Comparison of ENCODE assay signal across 22 mouse cellular contexts in the genomic region with DNA sequence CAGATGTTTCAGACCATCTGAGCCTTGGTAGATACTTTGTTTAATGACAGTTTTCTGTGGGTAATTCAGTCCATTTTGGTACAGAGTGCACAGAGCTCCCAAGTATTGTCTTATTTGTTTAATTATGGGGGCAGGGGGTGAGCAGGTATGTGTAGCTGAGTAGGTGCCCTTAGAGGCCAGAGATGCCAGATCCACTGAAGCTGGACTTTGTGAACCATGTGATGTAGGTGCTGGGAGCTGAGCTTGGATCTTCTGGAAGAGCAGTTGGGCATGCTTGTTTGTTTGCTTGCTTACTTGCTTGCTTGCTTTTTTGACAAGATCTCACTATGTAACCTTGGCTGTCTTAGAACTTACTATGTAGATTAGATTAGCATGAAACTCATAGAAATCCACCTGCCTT. TPM values are rescaled to one million over a fixed set of nuclear protein-coding genes. Genes with fewer than 3 reads are reported as not detected.
DNase-seq lines count a peak whose midpoint lies in the region; ATAC-seq and TF ChIP-seq lines count a peak whose summit lies in the region.
"Had no signal": no experiment of that assay in that cellular context is flagged by ENCODE, and none has a peak within 500 bp of the region (broad histone marks: within the 10 kb centered on the region; RNA-seq: fewer than 3 reads in every experiment).

No protein-coding gene starts in this region.

- peaks cover 60% of the 10 kb centered on the region for H3K4me1 ChIP-seq in kidney, embryonic 16.5 days (ENCODE audit: insufficient read depth, low read length)
- peaks cover 12% of the 10 kb centered on the region for H3K4me1 ChIP-seq in stomach, embryonic 16.5 days (ENCODE audit: control insufficient read depth, insufficient read depth, low read length)
- no peaks in the 10 kb centered on the region for H3K4me1 ChIP-seq in stomach, postnatal 0 days (replicated peaks; ENCODE audit: control insufficient read depth, insufficient read depth)

- no peak overlapping the region for H3K9ac ChIP-seq in kidney, embryonic 16.5 days (replicated peaks; ENCODE audit: low read length)
- H3K9ac ChIP-seq in stomach, embryonic 16.5 days (ENCODE audit: low read length), result no peak overlapping the region
- H3K9ac ChIP-seq in stomach, postnatal 0 days (ENCODE audit: low read length), result no peak overlapping the region
- H3K9ac ChIP-seq: embryonic facial prominence, embryonic 12.5 days; embryonic facial prominence, embryonic 15.5 days; forebrain, postnatal 0 days; hindbrain, embryonic 12.5 days had no signal

- no peak overlapping the region for H3K4me3 ChIP-seq in kidney, embryonic 16.5 days (ENCODE audit: low read length)
- H3K4me3 ChIP-seq in stomach, embryonic 16.5 days (replicated peaks; ENCODE audit: low read length), result no peak overlapping the region
- no peak overlapping the region for H3K4me3 ChIP-seq in stomach, postnatal 0 days (ENCODE audit: low read depth, low read length)
- H3K4me3 ChIP-seq: embryonic facial prominence, embryonic 12.5 days; embryonic facial prominence, embryonic 15.5 days; gastrocnemius, adult 2 months; hindbrain, embryonic 12.5 days had no signal

- no peaks in the 10 kb centered on the region for H3K9me3 ChIP-seq in kidney, embryonic 16.5 days (ENCODE audit: low read length)
- 0 out of 2 replicates have a peak, but pooled peaks cover 3% of the 10 kb centered on the region for H3K9me3 ChIP-seq in stomach, embryonic 16.5 days (replicated peaks; ENCODE audit: control insufficient read depth, low read length)
- no peaks in the 10 kb centered on the region for H3K9me3 ChIP-seq in stomach, postnatal 0 days (ENCODE audit: control insufficient read depth, low read length)
- H3K9me3 ChIP-seq: embryonic facial prominence, embryonic 12.5 days; embryonic facial prominence, embryonic 15.5 days; hindbrain, embryonic 12.5 days had no signal

- H3K27me3 ChIP-seq in kidney, embryonic 16.5 days (ENCODE audit: insufficient read depth, low read length), result no peaks in the 10 kb centered on the region
- H3K27me3 ChIP-seq in stomach, embryonic 16.5 days (ENCODE audit: control insufficient read depth, insufficient read depth, low read length), result no peaks in the 10 kb centered on the region
- no peaks in the 10 kb centered on the region for H3K27me3 ChIP-seq in stomach, postnatal 0 days (ENCODE audit: control insufficient read depth, insufficient read depth, low read length)
- H3K27me3 ChIP-seq: embryonic facial prominence, embryonic 12.5 days; embryonic facial prominence, embryonic 15.5 days; hindbrain, embryonic 12.5 days; Patski had no signal

- no peak for TF ChIP-seq EP300 in stomach, postnatal 0 days (optimal IDR thresholded peaks at IDR 0.05)

- peak; percentile 62 for DNase-seq in kidney, adult 11 months
- no peak for DNase-seq in kidney, postnatal 4 days
- DNase-seq in kidney, adult 9 months, result no peak
- peak; percentile 48 to 64 for DNase-seq in kidney, postnatal 36 days
- no peak for DNase-seq in kidney, postnatal 25 days
- no peak for DNase-seq in stomach, postnatal 0 days (ENCODE audit: low spot score)
- DNase-seq: adrenal gland, postnatal 10 days; adrenal gland, postnatal 36 days; cerebellum, adult 18-20 months; cerebellum, adult 9-10 months; cerebellum, postnatal 25 days; gastrocnemius, adult 2 months; gastrocnemius, postnatal 14 days; heart, adult 11 months had no signal

- peaks cover 53% of the 10 kb centered on the region for H3K36me3 ChIP-seq in kidney, embryonic 16.5 days (ENCODE audit: insufficient read depth, low read length)
- peaks cover 31% of the 10 kb centered on the region for H3K36me3 ChIP-seq in stomach, embryonic 16.5 days (ENCODE audit: control insufficient read depth, insufficient read depth, low read length)
- H3K36me3 ChIP-seq in stomach, postnatal 0 days (ENCODE audit: control insufficient read depth, insufficient read depth, low read length), result peaks cover 26% of the 10 kb centered on the region

- TF ChIP-seq CTCF in stomach, postnatal 0 days (IDR thresholded peaks at IDR 0.05; ENCODE audit: low read depth), result no peak

- no peak overlapping the region for H3K4me2 ChIP-seq in kidney, embryonic 16.5 days (replicated peaks; ENCODE audit: low read depth, low read length)
- H3K4me2 ChIP-seq in stomach, embryonic 16.5 days (ENCODE audit: low read depth, low read length), result no peak overlapping the region
- H3K4me2 ChIP-seq in stomach, postnatal 0 days (replicated peaks; ENCODE audit: low read depth), result no peak overlapping the region
- H3K4me2 ChIP-seq: embryonic facial prominence, embryonic 12.5 days; embryonic facial prominence, embryonic 15.5 days; heart, embryonic 11.5 days; hindbrain, embryonic 12.5 days had no signal

- no peak for ATAC-seq in kidney, embryonic 16.5 days (ENCODE audit: low FRiP score, low TSS enrichment)
- no peak for ATAC-seq in stomach, embryonic 16.5 days (ENCODE audit: insufficient read depth, low FRiP score)
- no peak for ATAC-seq in stomach, postnatal 0 days (ENCODE audit: low FRiP score, low TSS enrichment)
- ATAC-seq: forebrain, postnatal 0 days; Patski had no signal

- H3K27ac ChIP-seq in kidney, embryonic 16.5 days (ENCODE audit: low read length), result peak overlapping the region; percentile 82; the same call in 1 of the 2 replicates
- peak overlapping the region; percentile 19; the same call in 1 of the 2 replicates for H3K27ac ChIP-seq in stomach, embryonic 16.5 days (ENCODE audit: low read length)
- no peak overlapping the region for H3K27ac ChIP-seq in stomach, postnatal 0 days (replicated peaks)
- H3K27ac ChIP-seq: embryonic facial prominence, embryonic 12.5 days; embryonic facial prominence, embryonic 15.5 days; gastrocnemius, adult 2 months; hindbrain, embryonic 12.5 days had no signal

RNA-seq across cellular contexts. Expression of gene Acvr1b, which starts 23.1 kb away (rescaled TPM):
- 7.4 and 8.8 TPM in 2 replicates for polyA plus RNA-seq in kidney, embryonic 16.5 days (2015; fragmentation: Nextera tagmentation; extraction: Ambion mirVana)
- 11.6 and 12.1 TPM in 2 replicates for polyA plus RNA-seq in stomach, embryonic 16.5 days (2015; fragmentation: Nextera tagmentation; extraction: Ambion mirVana)
- 6.9 and 8.1 TPM in 2 replicates for polyA plus RNA-seq in stomach, postnatal 0 days (2015; fragmentation: Nextera tagmentation; extraction: Ambion mirVana)

RNA-seq across cellular contexts. Expression of gene Grasp, which starts 27.0 kb away (rescaled TPM):
- 3.2 and 3.4 TPM in 2 replicates for polyA plus RNA-seq in kidney, embryonic 16.5 days (2015; fragmentation: Nextera tagmentation; extraction: Ambion mirVana)
- polyA plus RNA-seq in stomach, embryonic 16.5 days (2015; fragmentation: Nextera tagmentation; extraction: Ambion mirVana), result 2.1 and 2.7 TPM in 2 replicates
- 2.0 TPM in 2 replicates for polyA plus RNA-seq in stomach, postnatal 0 days (2015; fragmentation: Nextera tagmentation; extraction: Ambion mirVana)

RNA-seq across cellular contexts. Expression of gene Nr4a1, which starts 57.1 kb away (rescaled TPM):
- 10.8 and 11.9 TPM in 2 replicates for polyA plus RNA-seq in kidney, embryonic 16.5 days (2015; fragmentation: Nextera tagmentation; extraction: Ambion mirVana)
- polyA plus RNA-seq in stomach, embryonic 16.5 days (2015; fragmentation: Nextera tagmentation; extraction: Ambion mirVana), result 12.9 and 13.3 TPM in 2 replicates
- 9.4 and 17.1 TPM in 2 replicates for polyA plus RNA-seq in stomach, postnatal 0 days (2015; fragmentation: Nextera tagmentation; extraction: Ambion mirVana)

Comparison
In these comparisons a context has a peak if more than half of its experiments do, and no peak if none do; other contexts are left out.
1. DNase-seq: peak in kidney, adult 11 months (single experiment) and kidney, postnatal 36 days (2 of 2); none in kidney, postnatal 4 days (0 of 2), kidney, adult 9 months (single experiment), kidney, postnatal 25 days (0 of 2) and stomach, postnatal 0 days (single experiment).